Mouse (Mus musculus): ENCODE measurements around the gene Rpl23.

DNA sequence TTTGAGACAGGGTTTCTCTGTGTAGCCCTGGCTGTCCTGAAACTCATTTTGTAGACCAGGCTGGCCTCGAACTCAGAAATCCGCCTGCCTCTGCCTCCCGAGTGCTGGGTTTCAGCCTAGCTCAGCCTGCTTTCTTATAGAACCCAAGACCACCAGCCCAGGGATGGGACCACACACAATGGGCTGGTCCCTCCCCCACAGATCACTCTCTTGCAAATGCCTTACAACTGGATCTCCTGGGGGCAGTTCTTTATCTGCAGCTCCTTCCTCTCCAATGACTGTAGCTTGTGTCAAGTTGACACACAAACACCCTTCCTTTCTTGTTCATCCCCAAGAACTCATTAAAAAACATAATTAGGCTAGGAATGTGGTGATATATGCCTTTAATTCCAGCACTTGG is 5.7 kb upstream of the Rpl23 start:
- TF ChIP-seq TAL1 (conservative IDR thresholded peaks at IDR 0.05; ENCODE audit: low read depth, low read length) (no peak), GATA1 (IDR thresholded peaks at IDR 0.05; ENCODE audit: borderline replicate concordance, low read length) (no peak)
